28 mouse cellular contexts compared by ENCODE assay signal in the genomic region with DNA sequence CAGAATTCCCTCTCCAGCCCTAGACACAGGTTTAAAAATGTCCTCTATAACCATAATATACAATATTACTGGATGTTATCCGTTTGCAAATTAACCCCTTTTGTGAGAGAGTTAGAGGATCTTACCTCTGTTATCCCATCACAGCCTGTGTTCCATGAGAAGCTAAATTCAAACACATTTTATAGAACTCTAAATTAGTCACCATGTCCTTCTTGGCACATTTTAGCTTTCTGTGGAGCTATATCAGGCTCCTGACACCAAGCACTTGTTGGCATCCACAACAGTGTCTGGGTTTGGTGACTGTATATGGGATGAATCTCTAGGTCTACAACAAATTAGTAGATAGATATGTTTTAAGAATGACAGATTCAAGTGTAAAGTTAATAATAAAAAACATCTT.
"Had no signal": no experiment of that assay in that cellular context is flagged by ENCODE, and none has a peak within 500 bp of the region (broad histone marks: within the 10 kb centered on the region; RNA-seq: fewer than 3 reads in every experiment).

No protein-coding gene starts in this region.

- H3K27ac ChIP-seq: embryonic facial prominence, embryonic 10.5 days; embryonic facial prominence, embryonic 12.5 days; embryonic facial prominence, embryonic 13.5 days; embryonic facial prominence, embryonic 15.5 days; forebrain, embryonic 10.5 days; forebrain, embryonic 12.5 days; forebrain, embryonic 13.5 days; forebrain, embryonic 15.5 days; gastrocnemius, adult 2 months; heart, adult 2 months; heart, embryonic 10.5 days had no signal

- DNase-seq: cerebellum, adult 8-10 months; cerebellum, adult 9-10 months; cerebellum, adult 9-11 months; cerebellum, postnatal 10 days; cerebellum, postnatal 14 days; cerebellum, postnatal 25 days; cerebellum, postnatal 36 days; embryo, embryonic 11 days; forebrain, postnatal 0 days; gastrocnemius, adult 2 months; gastrocnemius, postnatal 10 days; gastrocnemius, postnatal 14 days; gastrocnemius, postnatal 25 days; heart, adult 11 months; heart, adult 18-20 months; heart, adult 2 months had no signal

- ATAC-seq: forebrain, embryonic 13.5 days; forebrain, embryonic 14.5 days; forebrain, embryonic 15.5 days; forebrain, embryonic 16.5 days; forebrain, postnatal 0 days had no signal

- H3K4me3 ChIP-seq: embryonic facial prominence, embryonic 10.5 days; embryonic facial prominence, embryonic 12.5 days; embryonic facial prominence, embryonic 13.5 days; embryonic facial prominence, embryonic 15.5 days; erythroblast, embryonic 14.5 days; forebrain, embryonic 10.5 days; forebrain, embryonic 12.5 days; forebrain, embryonic 13.5 days; forebrain, embryonic 15.5 days; gastrocnemius, adult 2 months; heart, adult 2 months; heart, embryonic 10.5 days had no signal
